ENCODE assay signal across 13 mouse cellular contexts in the genomic region with DNA sequence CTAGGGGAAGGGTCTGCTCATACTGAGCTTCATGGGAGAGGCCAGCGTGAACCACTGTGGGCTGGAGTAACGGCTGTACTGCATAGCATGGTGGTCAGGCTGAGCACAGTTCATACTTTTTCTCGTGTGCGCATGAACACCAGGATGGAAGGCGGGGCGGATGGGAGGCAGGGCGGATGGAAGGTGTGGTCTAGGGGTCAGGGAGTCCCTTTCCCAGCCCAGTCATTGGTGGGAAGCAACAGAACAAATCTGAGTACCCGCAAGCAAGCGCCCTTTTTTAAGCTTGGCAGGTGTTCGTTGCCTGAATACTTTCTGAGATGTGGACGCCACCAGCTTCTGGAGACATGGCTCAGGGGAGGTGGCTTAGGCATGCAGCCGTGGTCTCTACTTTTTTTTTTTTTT. TPM values are rescaled to one million over a fixed set of nuclear protein-coding genes. Genes with fewer than 3 reads are reported as not detected.
DNase-seq lines count a peak whose midpoint lies in the region; ATAC-seq and TF ChIP-seq lines count a peak whose summit lies in the region.
"Had no signal": no experiment of that assay in that cellular context is flagged by ENCODE, and none has a peak within 500 bp of the region (broad histone marks: within the 10 kb centered on the region; RNA-seq: fewer than 3 reads in every experiment).

No protein-coding gene starts in this region.

- ATAC-seq in erythroid progenitor cell, adult 5-6 weeks (replicated peaks; ENCODE audit: low FRiP score, poor library complexity, severe bottlenecking), result peak; percentile 19; the same call in 1 of the 2 replicates

- peak; percentile 25 to 46 for DNase-seq in thymus, postnatal 36 days
- DNase-seq in thymus, adult 2 months, result no peak
- DNase-seq in MEL (ENCODE audit: low read depth, low spot score), result no peak
- DNase-seq in splenic B cell, adult 2 months (ENCODE audit: low read depth, low spot score), result peak; percentile 34
- no peak for DNase-seq in urinary bladder, adult 18-20 months (ENCODE audit: low spot score in 2 of 2)
- DNase-seq in frontal cortex, postnatal 25 days (ENCODE audit: low spot score in 2 of 2), result no peak
- DNase-seq in left cerebral cortex, adult 9 months (ENCODE audit: low spot score in 2 of 2), result no peak
- DNase-seq: cerebellum, postnatal 10 days; heart, postnatal 36 days; lung, embryonic 14.5 days had no signal

- TF ChIP-seq CTCF in thymus, adult 2 months (IDR thresholded peaks at IDR 0.05; ENCODE audit: borderline replicate concordance, control insufficient read depth, extremely low read depth, insufficient read depth, low read length, poor library complexity), result no peak
- TF ChIP-seq CTCF in MEL (IDR thresholded peaks at IDR 0.05 in 2 of 3, conservative IDR thresholded peaks at IDR 0.05 in 1 of 3; ENCODE audit: control insufficient read depth in 1 of 3, insufficient read depth in 1 of 3, low read depth in 2 of 3, low read length in 3 of 3, poor library complexity in 1 of 3, severe bottlenecking in 1 of 3), result no peak

- H3K36me3 ChIP-seq in thymus, adult 2 months (ENCODE audit: control insufficient read depth, insufficient read depth, low read length), result peaks cover 8% of the 10 kb centered on the region
- H3K36me3 ChIP-seq in MEL (ENCODE audit: control insufficient read depth in 1 of 2, insufficient read depth in 2 of 2, low read length in 2 of 2), result peaks cover 11 to 30% of the 10 kb centered on the region in 2 experiments
- H3K36me3 ChIP-seq in splenic B cell, adult 2 months (ENCODE audit: control insufficient read depth, insufficient read depth, low read length, poor library complexity, severe bottlenecking), result peaks cover 5% of the 10 kb centered on the region; the same call in 1 of the 2 replicates
- H3K36me3 ChIP-seq: forebrain, embryonic 10.5 days had no signal

- WGBS in thymus, adult 2 months, result 12% methylated on average over 12 of the region's 12 CpGs

- no peak for TF ChIP-seq EP300 in MEL (IDR thresholded peaks at IDR 0.05; ENCODE audit: low read depth in 1 of 2, low read length in 2 of 2)

- no peaks in the 10 kb centered on the region for H3K27me3 ChIP-seq in thymus, adult 2 months (ENCODE audit: control insufficient read depth, insufficient read depth, low read length)
- no peaks in the 10 kb centered on the region for H3K27me3 ChIP-seq in MEL (ENCODE audit: control insufficient read depth in 1 of 2, insufficient read depth in 2 of 2, low read length in 2 of 2)
- no peaks in the 10 kb centered on the region for H3K27me3 ChIP-seq in splenic B cell, adult 2 months (ENCODE audit: control insufficient read depth, insufficient read depth, low read length, poor library complexity, severe bottlenecking)

- no peak overlapping the region for H3K4me3 ChIP-seq in thymus, adult 2 months (ENCODE audit: control insufficient read depth, insufficient read depth, low read length)
- H3K4me3 ChIP-seq in MEL (ENCODE audit: control insufficient read depth in 1 of 2, insufficient read depth in 1 of 2, low read depth in 2 of 2, low read length in 2 of 2), result no peak overlapping the region
- H3K4me3 ChIP-seq: forebrain, embryonic 10.5 days; myocyte had no signal

- H3K9me3 ChIP-seq in MEL (replicated peaks; ENCODE audit: insufficient read depth, low read length), result no peaks in the 10 kb centered on the region
- H3K9me3 ChIP-seq: forebrain, embryonic 10.5 days had no signal

- TF ChIP-seq POLR2A in thymus, adult 2 months (IDR thresholded peaks at IDR 0.05; ENCODE audit: control insufficient read depth, extremely low read depth, insufficient read depth, low read length, poor library complexity), result no peak
- no peak for TF ChIP-seq POLR2A in MEL (IDR thresholded peaks at IDR 0.05; ENCODE audit: control insufficient read depth in 1 of 2, insufficient read depth in 1 of 2, low read depth in 1 of 2, low read length in 2 of 2, poor library complexity in 1 of 2)

- H3K9ac ChIP-seq in MEL (ENCODE audit: control insufficient read depth, low read depth, low read length, poor library complexity, severe bottlenecking), result no peak overlapping the region
- H3K9ac ChIP-seq: lung, embryonic 14.5 days had no signal

- no peak for TF ChIP-seq RAD21 in MEL (IDR thresholded peaks at IDR 0.05; ENCODE audit: low read depth, low read length)

- peaks cover 38% of the 10 kb centered on the region for H3K4me1 ChIP-seq in thymus, adult 2 months (replicated peaks; ENCODE audit: control insufficient read depth, insufficient read depth, low read length)
- peaks cover 24 to 29% of the 10 kb centered on the region in 2 experiments for H3K4me1 ChIP-seq in MEL (ENCODE audit: control insufficient read depth in 1 of 2, insufficient read depth in 2 of 2, low read length in 2 of 2)

- H3K27ac ChIP-seq in thymus, adult 2 months (ENCODE audit: control insufficient read depth, insufficient read depth, low read length), result no peak overlapping the region
- peak overlapping the region; percentile 71 for H3K27ac ChIP-seq in MEL (ENCODE audit: control insufficient read depth, low read depth, low read length)
- H3K27ac ChIP-seq: forebrain, embryonic 10.5 days had no signal

- peaks cover 20% of the 10 kb centered on the region for H3K79me2 ChIP-seq in MEL (ENCODE audit: control insufficient read depth, insufficient read depth, low read length, poor library complexity)

TF ChIP-seq in MEL, 35 proteins besides CTCF, POLR2A, EP300 and RAD21:
- TF ChIP-seq E2F4 (IDR thresholded peaks at IDR 0.05; ENCODE audit: borderline replicate concordance, low read depth, low read length) (no peak), GATA1 (IDR thresholded peaks at IDR 0.05; ENCODE audit: low read depth, low read length) (no peak), JUND (IDR thresholded peaks at IDR 0.05; ENCODE audit: low read depth, low read length) (no peak), CHD2 (IDR thresholded peaks at IDR 0.05; ENCODE audit: low read length) (no peak), ZC3H11A (IDR thresholded peaks at IDR 0.05; ENCODE audit: low read depth, low read length) (no peak), KAT2A (conservative IDR thresholded peaks at IDR 0.05; ENCODE audit: low read depth, low read length) (no peak), TBP (IDR thresholded peaks at IDR 0.05; ENCODE audit: low read depth, low read length) (no peak), GABPA (IDR thresholded peaks at IDR 0.05; ENCODE audit: low read depth, low read length) (no peak), MEF2A (IDR thresholded peaks at IDR 0.05; ENCODE audit: extremely low read depth, insufficient replicate concordance, low read depth, low read length, poor library complexity, severe bottlenecking) (no peak), USF2 (IDR thresholded peaks at IDR 0.05; ENCODE audit: borderline replicate concordance in 1 of 2, insufficient read depth in 1 of 2, low read depth in 1 of 2, low read length in 2 of 2) (no peak), HCFC1 (IDR thresholded peaks at IDR 0.05; ENCODE audit: low read depth, low read length) (no peak), BHLHE40 (IDR thresholded peaks at IDR 0.05; ENCODE audit: borderline replicate concordance, low read depth, low read length) (no peak), ZNF384 (IDR thresholded peaks at IDR 0.05; ENCODE audit: low read depth, low read length) (no peak), USF1 (IDR thresholded peaks at IDR 0.05; ENCODE audit: low read depth, low read length) (no peak), CHD1 (IDR thresholded peaks at IDR 0.05; ENCODE audit: low read depth, low read length) (no peak), MAX (IDR thresholded peaks at IDR 0.05; ENCODE audit: low read length) (no peak), TCF12 (IDR thresholded peaks at IDR 0.05; ENCODE audit: low read depth, low read length) (no peak), POLR2AphosphoS2 (IDR thresholded peaks at IDR 0.05; ENCODE audit: low read length) (no peak), NRF1 (IDR thresholded peaks at IDR 0.05; ENCODE audit: insufficient read depth, low read depth, low read length, poor library complexity, severe bottlenecking) (no peak), MYC (IDR thresholded peaks at IDR 0.05; ENCODE audit: low read depth, low read length) (no peak)

RNA-seq across cellular contexts. Expression of gene Inpp5d, which starts 16.6 kb away (rescaled TPM):
- polyA plus RNA-seq in thymus, adult 2 months (2012; rRNA removed), result 278 and 301 TPM in 2 replicates
- 69.4 and 73.0 TPM in 2 replicates for total RNA-seq in MEL (2012; rRNA removed)
- polyA plus RNA-seq in MEL (2012; ENCODE audit: insufficient read depth in 1 of 2, insufficient read length in 2 of 2, low read depth in 1 of 2, low replicate concordance in 2 of 2, missing spikeins in 1 of 2), result 10 to 100 TPM in 1 of 2 experiments, not detected in 1; 71.3 TPM
- 23.1 and 27.0 TPM in 2 replicates for total RNA-seq in erythroid progenitor cell, adult 5-6 weeks (2015; ENCODE audit: low replicate concordance)
- 15.1 TPM in 2 replicates for total RNA-seq in erythroid progenitor cell, adult 5-6 weeks (2017; ENCODE audit: low replicate concordance)

Comparison
In these comparisons a context has a peak if more than half of its experiments do, and no peak if none do; other contexts are left out.
1. DNase-seq: peak in thymus, postnatal 36 days (2 of 2) and splenic B cell, adult 2 months (single experiment); none in thymus, adult 2 months (single experiment), MEL (single experiment), urinary bladder, adult 18-20 months (0 of 2), frontal cortex, postnatal 25 days (0 of 2) and left cerebral cortex, adult 9 months (0 of 2).